Mouse (Mus musculus) urinary bladder, postnatal 36 days (tissue): Measurements from ENCODE around the gene Pmf1.
"Not testable (repeated sequence)": the region's sequence is repeated elsewhere in the genome, so short reads cannot be mapped to it uniquely, and the experiment has no call there.

Source experiments
- DNase-seq, 2 experiments: peaks; one replicate each; pipeline ENCODE4 v3.0.0; 2022; ENCODE audit warnings: low spot score in 2 of 2, mixed read lengths in 1 of 2

Pmf1 gene

GRCm38 (mm10) chr3:88395742-88396141 lies 14.4 kb downstream of the Pmf1 start:
- DNase-seq, result no peak

DNA sequence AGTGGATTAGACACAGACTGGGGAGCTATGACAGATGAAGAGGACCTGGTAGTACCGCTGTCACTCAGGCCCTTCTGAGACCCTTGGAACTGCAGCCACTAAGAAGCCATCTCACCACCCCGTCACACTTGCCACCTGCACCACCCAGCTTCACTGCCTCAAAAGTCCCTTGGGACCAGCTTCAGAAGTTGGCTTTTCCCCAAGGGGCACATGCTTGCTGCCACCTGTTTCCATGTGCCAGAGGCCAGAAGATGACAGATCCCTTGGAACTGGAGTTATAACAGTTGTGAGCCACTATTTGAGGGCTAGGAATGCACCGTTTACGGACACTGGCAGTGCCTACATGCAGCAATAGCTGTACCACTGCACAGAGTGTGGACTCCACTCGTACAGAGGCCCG lies 14.8 kb downstream of the Pmf1 start:
- DNase-seq, result no peak

DNA sequence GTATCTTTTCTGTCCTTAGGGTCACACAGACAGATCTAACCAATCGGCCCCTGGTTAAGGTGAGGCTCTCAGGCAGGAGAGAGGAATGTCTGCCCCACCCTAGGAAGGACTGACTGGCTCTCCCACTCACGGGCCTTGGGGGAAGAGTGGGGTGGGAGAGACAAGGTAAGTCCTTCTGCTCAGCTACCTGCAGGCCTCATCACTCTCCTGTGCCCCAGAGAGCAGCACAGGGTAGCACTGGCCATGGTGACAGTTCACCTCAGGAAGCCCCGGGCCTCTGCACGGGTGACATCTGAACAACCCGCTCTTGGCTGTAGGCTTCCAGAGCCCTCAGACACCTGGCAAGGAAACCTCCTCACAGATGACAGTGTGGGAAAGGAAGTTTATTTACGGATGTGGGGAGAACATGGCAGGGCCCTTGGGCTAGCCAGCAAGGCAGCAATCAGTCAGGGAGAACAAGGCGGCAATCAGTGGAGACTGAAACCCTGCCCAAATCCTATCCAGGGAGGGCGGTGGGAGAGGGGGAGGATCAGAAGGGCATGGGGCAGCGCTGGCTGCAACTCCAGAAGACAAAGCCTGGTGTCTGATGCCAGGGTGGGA lies 16.3 kb downstream of the Pmf1 start:
- DNase-seq, result no peak

DNA sequence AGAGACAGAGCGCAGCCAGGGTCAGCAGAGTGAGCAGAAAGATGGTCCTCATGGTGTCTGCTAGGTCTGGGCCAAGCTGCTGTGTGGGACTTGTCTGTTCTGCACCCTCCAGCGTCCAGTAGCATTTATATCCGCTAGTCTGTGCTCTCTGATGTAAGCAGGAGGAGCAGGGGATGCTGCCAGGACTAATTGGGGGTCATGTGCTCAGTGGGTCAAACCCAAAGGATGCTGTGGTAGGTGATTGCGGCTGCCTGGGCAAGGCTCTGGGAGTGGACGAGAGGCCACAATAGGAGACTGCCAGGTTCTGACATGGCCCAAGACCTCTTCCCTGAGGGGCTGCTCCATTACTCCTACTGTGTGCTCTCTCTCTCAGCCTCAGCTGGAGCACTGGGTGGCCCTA lies 25.8 kb downstream of the Pmf1 start, which contains the start of gene Bglap:
Gene Bglap, minus strand, starts transcription at position 101 of the 400 bp plus-strand sequence.
- no peak for DNase-seq

DNA sequence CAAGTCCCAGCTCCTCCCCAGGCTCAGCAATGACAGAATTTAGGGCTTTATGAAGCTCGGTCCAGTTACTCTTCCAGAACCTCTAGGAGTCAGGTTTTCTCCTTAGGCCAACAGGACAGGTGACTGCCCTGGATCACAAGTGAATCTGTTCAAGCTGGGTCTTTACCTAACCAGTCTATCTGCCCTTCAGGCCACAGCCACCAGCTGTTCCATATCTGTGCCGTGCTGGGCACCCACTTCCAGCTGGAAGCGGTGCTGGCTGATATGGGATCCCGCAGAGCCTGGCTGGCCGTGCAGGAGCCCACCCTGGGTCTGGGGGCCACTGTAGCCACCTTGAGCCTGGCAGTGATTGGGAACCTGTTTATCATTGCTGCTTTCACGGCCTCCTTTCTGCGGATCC lies 27.7 kb downstream of the Pmf1 start:
- DNase-seq, result not testable (repeated sequence)

GRCm38 (mm10) chr3:88381389-88382315 lies 28.5 kb downstream of the Pmf1 start:
- peak in 1 of 2 experiments; percentile 22 for DNase-seq

GRCm38 (mm10) chr3:88378599-88378998 lies 31.5 kb downstream of the Pmf1 start, which contains the start of gene Bglap2:
Bglap2 (minus strand) TSS chr3:88378699.
- DNase-seq, result not testable (repeated sequence)

DNA sequence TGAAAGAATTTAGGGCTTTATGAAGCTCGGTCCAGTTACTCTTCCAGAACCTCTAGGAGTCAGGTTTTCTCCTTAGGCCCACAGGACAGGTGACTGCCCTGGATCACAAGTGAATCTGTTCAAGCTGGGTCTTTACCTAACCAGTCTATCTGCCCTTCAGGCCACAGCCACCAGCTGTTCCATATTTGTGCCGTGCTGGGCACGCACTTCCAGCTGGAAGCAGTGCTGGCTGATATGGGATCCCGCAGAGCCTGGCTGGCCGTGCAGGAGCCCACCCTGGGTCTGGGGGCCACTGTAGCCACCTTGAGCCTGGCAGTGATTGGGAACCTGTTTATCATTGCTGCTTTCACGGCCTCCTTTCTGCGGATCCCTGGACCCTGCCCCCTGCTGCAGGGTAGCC lies 33.5 kb downstream of the Pmf1 start:
- DNase-seq, result not testable (repeated sequence)

- DNase-seq, result not testable (repeated sequence)
These were observed 34.1 kb downstream of the Pmf1 start for GRCm38 (mm10) chr3:88375750-88376626.

- DNase-seq, result not testable (repeated sequence)
These were observed 37.5 kb downstream of the Pmf1 start, which contains the start of gene Bglap3 for GRCm38 (mm10) chr3:88372643-88373042. Bglap3 (minus strand) TSS chr3:88372743.

GRCm38 (mm10) chr3:88368511-88368910 lies 41.6 kb downstream of the Pmf1 start:
- not testable (repeated sequence) for DNase-seq

DNA sequence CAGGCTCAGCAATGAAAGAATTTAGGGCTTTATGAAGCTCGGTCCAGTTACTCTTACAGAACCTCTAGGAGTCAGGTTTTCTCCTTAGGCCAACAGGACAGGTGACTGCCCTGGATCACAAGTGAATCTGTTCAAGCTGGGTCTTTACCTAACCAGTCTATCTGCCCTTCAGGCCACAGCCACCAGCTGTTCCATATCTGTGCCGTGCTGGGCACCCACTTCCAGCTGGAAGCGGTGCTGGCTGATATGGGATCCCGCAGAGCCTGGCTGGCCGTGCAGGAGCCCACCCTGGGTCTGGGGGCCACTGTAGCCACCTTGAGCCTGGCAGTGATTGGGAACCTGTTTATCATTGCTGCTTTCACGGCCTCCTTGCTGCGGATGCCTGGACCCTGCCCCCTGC lies 42.6 kb downstream of the Pmf1 start:
- DNase-seq, result not testable (repeated sequence)

- peak; percentile 48 to 61 for DNase-seq
These were observed 43.2 kb downstream of the Pmf1 start for GRCm38 (mm10) chr3:88366830-88367428.

DNA sequence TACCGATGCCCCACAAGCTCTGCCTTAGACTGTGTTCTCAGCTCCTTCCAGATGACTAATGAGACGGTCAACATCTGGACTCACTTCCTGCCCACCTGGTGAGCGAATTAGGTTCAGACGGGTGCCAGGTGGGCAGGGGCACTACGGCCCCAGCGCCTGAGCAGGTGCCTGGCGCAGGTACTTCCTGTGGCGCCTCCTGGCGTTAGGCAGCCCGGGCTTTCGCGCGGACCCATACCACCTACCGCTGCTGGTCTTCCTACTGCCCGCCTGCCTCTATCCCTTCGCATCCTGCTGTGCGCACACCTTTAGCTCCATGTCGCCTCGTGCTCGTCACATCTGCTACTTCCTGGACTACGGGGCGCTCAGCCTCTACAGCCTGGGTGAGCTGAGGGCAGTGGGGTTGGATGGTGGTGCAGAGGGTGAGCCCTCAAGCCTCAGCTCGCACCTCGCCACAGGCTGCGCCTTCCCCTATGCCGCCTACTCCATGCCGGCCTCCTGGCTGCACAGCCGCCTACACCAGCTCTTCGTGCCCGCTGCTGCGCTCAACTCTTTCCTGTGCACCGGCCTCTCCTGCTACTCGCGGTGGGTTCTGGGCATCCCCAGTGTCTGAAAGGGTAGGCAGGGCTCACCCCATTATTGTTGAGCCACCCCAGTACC lies 44.3 kb downstream of the Pmf1 start:
- no peak for DNase-seq

GRCm38 (mm10) chr3:88364337-88364736 lies 45.8 kb downstream of the Pmf1 start, which contains the start of gene Paqr6:
Paqr6 (plus strand) TSS chr3:88364584.
- DNase-seq, result peak; percentile 65 to 80

- DNase-seq, result no peak
These were observed 46.4 kb downstream of the Pmf1 start for GRCm38 (mm10) chr3:88363700-88364099.

DNA sequence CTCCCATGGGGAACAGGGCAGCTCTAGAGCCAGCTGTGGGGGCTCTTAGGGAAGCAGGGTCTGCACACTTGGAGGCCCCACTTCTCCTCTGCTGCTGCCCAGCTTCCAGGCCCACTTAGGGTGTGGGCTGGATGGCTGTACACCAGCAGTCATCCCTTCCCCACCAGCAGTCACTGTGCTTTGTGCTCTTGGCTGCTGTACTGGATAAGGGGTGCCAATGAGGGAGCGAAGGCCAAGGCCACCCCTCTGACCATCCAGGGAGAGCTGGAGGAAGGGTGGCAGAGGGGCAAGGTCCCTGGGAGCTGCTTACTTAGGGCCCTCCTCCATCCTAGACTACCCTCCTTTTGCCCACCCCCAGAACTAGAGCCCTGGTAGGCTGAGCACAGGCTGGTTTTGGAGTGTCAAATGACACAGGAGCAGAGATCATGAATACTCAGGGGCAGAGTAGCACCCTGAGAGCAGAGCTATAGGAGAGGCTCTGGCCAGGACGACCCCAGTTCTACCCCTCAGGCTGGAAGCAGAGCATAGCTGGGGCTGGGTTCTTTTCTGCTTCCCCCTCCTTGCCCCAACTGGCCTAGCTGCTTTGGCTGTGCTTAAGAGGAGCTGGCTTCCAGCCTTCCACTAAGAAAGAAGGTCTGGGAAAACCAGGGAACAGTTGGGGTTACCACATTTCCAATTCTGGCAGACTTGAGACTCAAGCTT lies 48.4 kb downstream of the Pmf1 start:
- DNase-seq, result no peak

DNA sequence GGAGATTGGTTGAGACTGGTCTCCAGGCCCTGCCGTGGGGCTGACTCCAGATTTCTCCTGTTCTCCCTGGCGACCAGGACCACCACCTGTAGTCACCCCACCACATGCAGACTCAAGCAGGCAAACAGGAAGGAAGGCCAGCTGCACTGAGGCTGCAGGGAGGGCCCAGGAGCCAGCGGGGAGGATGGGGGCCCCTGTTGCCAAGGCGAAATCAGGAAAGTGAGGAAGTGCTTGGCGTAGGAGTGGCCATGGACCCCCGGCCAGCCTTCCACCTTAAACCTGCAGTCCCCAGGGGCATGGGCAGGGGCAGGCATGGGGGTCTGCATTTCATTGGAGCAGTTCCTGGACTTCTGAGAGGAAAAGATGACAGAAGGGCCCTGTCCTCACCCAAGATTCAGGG lies 49.0 kb downstream of the Pmf1 start:
- DNase-seq, result no peak

GRCm38 (mm10) chr3:88359989-88360388 lies 50.1 kb downstream of the Pmf1 start:
- no peak for DNase-seq

GRCm38 (mm10) chr3:88359584-88359983 lies 50.5 kb downstream of the Pmf1 start:
- no peak for DNase-seq
